Mouse (Mus musculus) lung, postnatal 25 days (tissue): ENCODE results near the gene Acvr1c.
A peak's percentile ranks its signal among the peaks of the same experiment; 100 is the strongest.

Source experiments
- DNase-seq: peaks from one replicate; pipeline ENCODE4 v3.0.0; 2022; ENCODE audit warnings: low spot score

Acvr1c gene

DNA sequence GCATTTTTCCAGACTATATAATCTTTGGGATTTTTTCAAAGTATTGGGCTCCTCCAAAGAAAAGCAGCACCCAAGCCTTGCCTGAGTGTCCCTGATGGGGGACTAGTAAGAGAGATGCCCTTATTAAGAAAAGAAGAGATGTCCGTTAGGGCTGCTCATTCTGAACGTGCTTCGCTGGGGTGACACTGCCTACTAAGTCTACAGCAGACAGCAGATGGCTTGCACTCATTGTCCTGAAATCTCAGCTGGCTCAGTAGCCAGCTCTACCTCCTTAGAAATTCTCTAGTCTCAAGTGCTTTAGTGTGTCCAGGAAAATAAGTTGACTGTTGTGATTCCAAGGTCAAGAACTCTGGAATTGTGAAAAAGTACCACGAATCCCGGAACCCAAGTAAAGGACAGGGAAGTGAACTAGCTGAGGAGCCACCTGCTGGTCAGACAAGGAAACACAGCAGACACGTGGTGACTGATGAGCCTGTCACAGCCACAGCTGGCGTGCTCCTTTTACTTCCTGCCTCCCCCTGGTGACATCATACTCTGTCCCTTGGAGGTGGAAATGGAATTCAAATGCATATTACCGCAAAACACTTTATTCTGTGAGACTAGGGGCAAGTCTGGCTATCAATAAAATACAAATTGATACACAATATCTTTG, 75.3 kb downstream of the Acvr1c start:
- peak; percentile 73 for DNase-seq

DNA sequence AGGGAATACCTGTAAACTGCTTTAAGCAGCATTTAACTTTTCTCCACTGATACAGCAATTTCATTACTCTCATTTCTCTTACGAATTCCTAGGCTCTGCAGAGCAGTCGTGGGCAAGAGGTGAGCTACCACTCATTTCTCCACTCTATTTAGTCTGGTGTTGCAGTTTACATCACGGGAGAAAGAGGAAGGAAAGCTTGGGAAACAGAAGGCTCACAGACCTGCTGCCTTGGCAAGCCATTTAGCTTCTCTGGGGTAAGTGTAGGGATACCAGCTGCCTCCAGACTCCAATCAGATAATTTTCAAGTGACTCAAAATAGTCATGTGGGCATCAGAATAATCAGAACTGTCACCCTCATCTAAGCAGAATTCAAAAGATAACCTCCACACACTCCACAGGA, 76.6 kb downstream of the Acvr1c start:
- no peak for DNase-seq

DNA sequence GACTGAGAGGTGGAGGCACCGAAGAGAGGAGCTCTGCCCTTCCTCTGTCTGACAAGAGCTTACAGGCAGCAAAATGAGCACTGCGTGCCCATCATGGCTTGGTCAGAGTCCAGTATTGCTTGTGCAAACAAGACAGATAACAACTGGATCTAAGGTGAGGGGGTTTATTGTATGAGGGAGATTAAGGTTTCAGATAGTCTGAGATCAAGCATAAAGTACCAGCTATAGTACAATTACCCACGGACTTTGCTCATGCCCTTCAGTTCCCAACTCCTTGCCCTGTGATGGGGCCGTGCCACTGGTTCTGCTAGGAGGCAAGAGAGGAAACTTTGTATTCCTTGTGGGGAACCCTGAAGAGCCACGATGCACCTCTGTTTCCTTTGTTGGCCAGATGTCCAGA, 78.5 kb downstream of the Acvr1c start:
- no peak for DNase-seq

DNA sequence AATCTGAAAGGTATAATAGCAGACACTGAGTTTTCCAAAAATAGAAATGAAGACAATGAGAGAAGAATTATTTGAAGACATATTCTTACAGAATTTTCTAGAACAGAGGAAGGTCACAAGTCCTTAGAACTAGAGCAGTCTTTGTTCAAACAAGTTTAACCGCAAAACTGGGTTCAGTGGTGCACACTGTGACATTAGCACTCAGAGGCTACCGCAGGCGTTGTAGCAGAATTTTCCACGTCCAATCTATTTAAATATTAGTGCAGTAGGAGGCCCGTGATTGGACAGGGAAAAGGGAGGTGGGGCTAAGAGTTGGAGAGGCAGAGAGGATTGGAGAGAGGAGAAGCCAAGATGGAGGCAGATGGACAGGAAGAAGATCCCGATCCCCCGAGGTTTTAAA, 81.2 kb downstream of the Acvr1c start:
- no peak for DNase-seq

DNA sequence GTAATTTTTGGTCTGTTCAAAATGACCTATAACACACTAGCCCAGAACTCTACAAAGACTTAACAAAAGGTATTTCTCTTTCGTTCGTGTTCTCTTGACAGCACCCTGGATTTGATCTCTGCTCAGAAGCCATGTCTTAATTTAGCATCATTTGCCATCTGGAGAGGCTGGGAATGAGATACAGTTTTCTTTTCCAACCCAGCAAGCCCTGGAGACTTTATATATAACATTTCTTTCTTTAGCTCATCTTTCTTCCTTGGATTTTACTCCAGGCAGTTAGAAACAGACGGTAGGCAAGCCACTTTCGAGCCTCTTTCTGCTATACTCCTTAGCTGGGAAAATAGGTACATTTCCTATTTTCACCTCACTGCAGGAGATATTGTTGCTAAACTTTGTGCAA, 117.1 kb downstream of the Acvr1c start:
- DNase-seq = no peak

DNA sequence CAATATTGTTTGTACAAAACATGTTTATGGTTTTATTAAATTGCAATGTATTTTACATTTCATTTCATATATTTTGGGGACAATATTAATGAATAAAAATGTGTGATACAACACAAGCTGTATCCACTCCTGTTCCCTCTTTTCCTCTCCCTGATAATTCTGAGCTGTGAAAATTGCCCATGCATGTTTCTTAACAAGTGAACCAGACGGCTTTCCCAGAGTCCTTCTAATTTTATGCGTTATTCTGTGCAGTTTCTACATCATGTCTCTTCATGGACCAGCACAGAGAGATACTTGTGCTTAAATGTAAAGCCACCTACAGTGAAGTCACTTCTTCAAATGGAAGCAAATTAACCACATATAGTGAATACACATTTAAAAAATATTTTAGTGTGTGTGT, 120.2 kb downstream of the Acvr1c start:
- DNase-seq = no peak
